Comparison of ENCODE assay signal across 9 mouse cellular contexts in genomic region chr12:79860248-79860555, GRCm38 (mm10).
DNase-seq lines count a peak whose midpoint lies in the region; ATAC-seq and TF ChIP-seq lines count a peak whose summit lies in the region.
"Had no signal": no experiment of that assay in that cellular context is flagged by ENCODE, and none has a peak within 500 bp of the region (broad histone marks: within the 10 kb centered on the region; RNA-seq: fewer than 3 reads in every experiment).

No protein-coding gene starts in this region.

- peaks cover 58% of the 10 kb centered on the region for H3K4me1 ChIP-seq in forebrain, embryonic 10.5 days
- H3K4me1 ChIP-seq in forebrain, postnatal 0 days (ENCODE audit: insufficient read depth), result no peaks in the 10 kb centered on the region
- peaks cover 51% of the 10 kb centered on the region for H3K4me1 ChIP-seq in lung, embryonic 14.5 days (ENCODE audit: insufficient read depth)
- H3K4me1 ChIP-seq in hindbrain, postnatal 0 days (ENCODE audit: insufficient read depth, low read length), result no peaks in the 10 kb centered on the region
- H3K4me1 ChIP-seq in midbrain, postnatal 0 days (ENCODE audit: insufficient read depth, low read length), result no peaks in the 10 kb centered on the region
- peaks cover 20% of the 10 kb centered on the region for H3K4me1 ChIP-seq in neural tube, embryonic 15.5 days

- no peaks in the 10 kb centered on the region; the same call in none of the 2 replicates for H3K36me3 ChIP-seq in forebrain, embryonic 10.5 days (replicated peaks)
- no peaks in the 10 kb centered on the region for H3K36me3 ChIP-seq in forebrain, postnatal 0 days (ENCODE audit: insufficient read depth)
- H3K36me3 ChIP-seq in lung, embryonic 14.5 days (ENCODE audit: insufficient read depth), result no peaks in the 10 kb centered on the region
- no peaks in the 10 kb centered on the region for H3K36me3 ChIP-seq in hindbrain, postnatal 0 days (ENCODE audit: insufficient read depth, low read length)
- no peaks in the 10 kb centered on the region for H3K36me3 ChIP-seq in midbrain, postnatal 0 days (ENCODE audit: insufficient read depth, low read length)
- H3K36me3 ChIP-seq in neural tube, embryonic 15.5 days, result no peaks in the 10 kb centered on the region

- H3K4me2 ChIP-seq in forebrain, postnatal 0 days (ENCODE audit: low read depth), result no peak overlapping the region
- H3K4me2 ChIP-seq in lung, embryonic 14.5 days, result no peak overlapping the region
- no peak overlapping the region for H3K4me2 ChIP-seq in hindbrain, postnatal 0 days (ENCODE audit: low read depth, low read length)
- H3K4me2 ChIP-seq in midbrain, postnatal 0 days (ENCODE audit: low read depth, low read length, poor library complexity, severe bottlenecking), result no peak overlapping the region
- H3K4me2 ChIP-seq in neural tube, embryonic 15.5 days, result no peak overlapping the region

- H3K9ac ChIP-seq in forebrain, postnatal 0 days, result no peak overlapping the region
- no peak overlapping the region for H3K9ac ChIP-seq in lung, embryonic 14.5 days
- no peak overlapping the region for H3K9ac ChIP-seq in hindbrain, postnatal 0 days (replicated peaks; ENCODE audit: low read length)
- no peak overlapping the region for H3K9ac ChIP-seq in midbrain, postnatal 0 days (replicated peaks; ENCODE audit: low read length, poor library complexity, severe bottlenecking)
- no peak overlapping the region for H3K9ac ChIP-seq in neural tube, embryonic 15.5 days (replicated peaks)

- 66% methylated on average over 2 of the region's 2 CpGs for WGBS in forebrain, embryonic 10.5 days
- 75% methylated on average over 2 of the region's 2 CpGs for WGBS in forebrain, postnatal 0 days
- 38% methylated on average over 2 of the region's 2 CpGs for WGBS in lung, embryonic 14.5 days
- 87% methylated on average over 2 of the region's 2 CpGs for WGBS in hindbrain, postnatal 0 days
- WGBS in midbrain, postnatal 0 days, result 88% methylated on average over 2 of the region's 2 CpGs
- 88% methylated on average over 2 of the region's 2 CpGs for WGBS in neural tube, embryonic 15.5 days

- H3K27ac ChIP-seq in forebrain, embryonic 10.5 days, result peak overlapping the region; percentile 85
- H3K27ac ChIP-seq in forebrain, postnatal 0 days (ENCODE audit: low read depth, low read length), result no peak overlapping the region; the same call in 1 of the 2 replicates
- H3K27ac ChIP-seq in lung, embryonic 14.5 days (ENCODE audit: low read depth), result peak overlapping the region; percentile 92
- H3K27ac ChIP-seq in hindbrain, postnatal 0 days, result peak overlapping the region; percentile 42; the same call in 1 of the 2 replicates
- H3K27ac ChIP-seq in midbrain, postnatal 0 days (ENCODE audit: low read depth, low read length), result peak overlapping the region; percentile 13; the same call in 1 of the 2 replicates
- no peak overlapping the region for H3K27ac ChIP-seq in neural tube, embryonic 15.5 days (replicated peaks)

- H3K9me3 ChIP-seq in forebrain, embryonic 10.5 days, result peaks cover 11% of the 10 kb centered on the region; the same call in 1 of the 2 replicates
- H3K9me3 ChIP-seq in forebrain, postnatal 0 days (ENCODE audit: low read length), result no peaks in the 10 kb centered on the region
- H3K9me3 ChIP-seq in lung, embryonic 14.5 days (ENCODE audit: low read depth, low read length), result no peaks in the 10 kb centered on the region
- H3K9me3 ChIP-seq in hindbrain, postnatal 0 days (ENCODE audit: low read length), result no peaks in the 10 kb centered on the region
- no peaks in the 10 kb centered on the region for H3K9me3 ChIP-seq in midbrain, postnatal 0 days (ENCODE audit: low read length)
- H3K9me3 ChIP-seq in neural tube, embryonic 15.5 days (replicated peaks), result no peaks in the 10 kb centered on the region

- ATAC-seq in forebrain, postnatal 0 days, result no peak
- ATAC-seq in lung, embryonic 14.5 days (ENCODE audit: insufficient read depth), result no peak
- no peak for ATAC-seq in hindbrain, postnatal 0 days
- no peak for ATAC-seq in midbrain, postnatal 0 days (ENCODE audit: low FRiP score)
- no peak for ATAC-seq in neural tube, embryonic 15.5 days (ENCODE audit: low FRiP score)

- DNase-seq in forebrain, embryonic 10.5 days (ENCODE audit: extremely low spot score, low spot score), result no peak
- no peak for DNase-seq in forebrain, postnatal 0 days
- no peak for DNase-seq in lung, embryonic 14.5 days
- DNase-seq in lung, postnatal 4 days, result no peak
- no peak for DNase-seq in hindbrain, postnatal 0 days (ENCODE audit: low spot score)
- DNase-seq in midbrain, postnatal 0 days (ENCODE audit: low spot score), result no peak
- DNase-seq in T-cell, adult 2 months (ENCODE audit: low spot score), result no peak
- DNase-seq: cerebellum, adult 18-20 months had no signal

- H3K4me3 ChIP-seq in forebrain, embryonic 10.5 days, result no peak overlapping the region
- no peak overlapping the region for H3K4me3 ChIP-seq in forebrain, postnatal 0 days (ENCODE audit: low read depth, low read length)
- H3K4me3 ChIP-seq in lung, embryonic 14.5 days (ENCODE audit: low read depth, low read length), result no peak overlapping the region
- no peak overlapping the region for H3K4me3 ChIP-seq in hindbrain, postnatal 0 days (ENCODE audit: low read length)
- H3K4me3 ChIP-seq in midbrain, postnatal 0 days (ENCODE audit: low read depth, low read length), result no peak overlapping the region
- H3K4me3 ChIP-seq in neural tube, embryonic 15.5 days (replicated peaks), result no peak overlapping the region

- TF ChIP-seq CTCF in forebrain, postnatal 0 days (IDR thresholded peaks at IDR 0.05; ENCODE audit: low read depth), result no peak
- TF ChIP-seq CTCF in lung, embryonic 14.5 days (IDR thresholded peaks at IDR 0.05; ENCODE audit: low read depth), result no peak
- TF ChIP-seq CTCF in hindbrain, postnatal 0 days (IDR thresholded peaks at IDR 0.05; ENCODE audit: low read depth), result no peak
- no peak for TF ChIP-seq CTCF in midbrain, postnatal 0 days (IDR thresholded peaks at IDR 0.05)

- H3K27me3 ChIP-seq in forebrain, embryonic 10.5 days (ENCODE audit: poor library complexity, severe bottlenecking), result 0 out of 2 replicates have a peak, but pooled peaks cover 7% of the 10 kb centered on the region
- no peaks in the 10 kb centered on the region for H3K27me3 ChIP-seq in forebrain, postnatal 0 days (ENCODE audit: insufficient read depth, low read length)
- no peaks in the 10 kb centered on the region for H3K27me3 ChIP-seq in lung, embryonic 14.5 days (ENCODE audit: insufficient read depth, low read length)
- H3K27me3 ChIP-seq in hindbrain, postnatal 0 days (ENCODE audit: insufficient read depth, low read length), result no peaks in the 10 kb centered on the region
- no peaks in the 10 kb centered on the region for H3K27me3 ChIP-seq in midbrain, postnatal 0 days (ENCODE audit: insufficient read depth, low read length)
- no peaks in the 10 kb centered on the region for H3K27me3 ChIP-seq in neural tube, embryonic 15.5 days (replicated peaks)

Comparison
In these comparisons a context has a peak if more than half of its experiments do, and no peak if none do; other contexts are left out.
1. H3K27ac ChIP-seq: peak in forebrain, embryonic 10.5 days (single experiment), lung, embryonic 14.5 days (single experiment), hindbrain, postnatal 0 days (single experiment) and midbrain, postnatal 0 days (single experiment); none in forebrain, postnatal 0 days (single experiment) and neural tube, embryonic 15.5 days (single experiment).